Mouse (Mus musculus) testis, adult 2 months (tissue): ENCODE measurements around the gene Marveld2.

Experiments
- CTCF ChIP-seq: fragments of 200-500 bp; IDR thresholded peaks from 2 replicates; pipeline ENCODE4 v1.5.1; 2012; ENCODE audit warnings: low read depth, mild to moderate bottlenecking, inconsistent platforms, low read length, moderate library complexity; ENCODE audit not compliant: control insufficient read depth, insufficient read depth, insufficient replicate concordance
- POLR2A ChIP-seq: fragments of 200-500 bp; IDR thresholded peaks from 2 replicates; pipeline ENCODE4 v1.6.1; 2012; ENCODE audit warnings: low read depth, mild to moderate bottlenecking, inconsistent platforms, low read length, moderate library complexity; ENCODE audit not compliant: control insufficient read depth

- TF ChIP-seq POLR2A (no peak), CTCF (no peak)
Measured at GRCm38 (mm10) chr13:100552369-100553041, 64.3 kb downstream of the Marveld2 start, which contains the start of gene Ocln.
